Mouse (Mus musculus) urinary bladder, postnatal 25 days (tissue): ENCODE measurements around the gene H1foo.

ENCODE experiments used
- DNase-seq: peaks from one replicate; pipeline ENCODE4 v3.0.0; 2022; ENCODE audit warnings: low spot score

The H1foo gene

DNA sequence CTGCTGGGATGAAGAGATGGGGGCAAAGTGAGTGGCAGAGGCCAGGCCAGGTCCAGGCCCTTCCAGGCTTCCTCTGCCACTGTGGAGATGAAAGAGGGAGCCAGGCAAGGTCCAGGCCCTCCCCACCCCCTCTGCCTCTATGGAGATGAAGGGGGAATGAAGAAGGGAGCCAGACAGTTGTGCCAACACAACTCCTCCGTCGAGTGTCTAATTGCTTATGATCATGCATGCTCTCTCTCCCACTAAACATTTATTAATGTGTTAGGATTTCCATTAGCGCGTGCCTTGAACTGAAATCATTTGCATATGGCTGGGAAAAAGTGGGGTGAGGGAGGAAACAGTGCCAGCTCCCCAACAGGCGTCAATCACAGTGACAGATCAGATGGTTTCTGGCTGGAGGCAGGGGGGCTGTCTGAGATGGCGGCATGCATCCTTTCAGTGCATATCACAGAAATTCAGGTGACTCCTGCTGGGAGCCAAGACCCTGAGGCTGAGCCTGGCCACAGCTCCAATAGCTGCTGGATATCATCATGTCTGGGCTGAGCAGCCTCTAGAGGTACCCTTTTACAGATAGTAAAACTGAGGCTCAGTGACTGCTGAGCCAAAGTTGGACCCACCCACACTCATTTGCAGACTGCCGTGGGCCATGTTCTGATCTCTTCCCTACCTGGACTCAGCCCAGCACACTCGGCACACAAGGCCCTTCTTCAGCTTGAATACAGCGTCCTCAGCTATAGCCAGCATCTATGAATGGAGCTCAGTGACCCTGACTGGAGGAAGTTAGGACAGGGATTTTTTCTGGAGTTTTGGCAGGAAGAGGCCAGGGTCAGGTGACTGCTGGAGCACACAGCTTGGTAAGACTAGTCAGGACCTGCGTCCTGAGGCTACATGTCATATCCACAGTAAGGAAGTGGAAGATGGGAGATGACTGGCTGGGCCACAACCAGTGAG lies 17.2 kb upstream of the H1foo start:
- no peak for DNase-seq

DNA sequence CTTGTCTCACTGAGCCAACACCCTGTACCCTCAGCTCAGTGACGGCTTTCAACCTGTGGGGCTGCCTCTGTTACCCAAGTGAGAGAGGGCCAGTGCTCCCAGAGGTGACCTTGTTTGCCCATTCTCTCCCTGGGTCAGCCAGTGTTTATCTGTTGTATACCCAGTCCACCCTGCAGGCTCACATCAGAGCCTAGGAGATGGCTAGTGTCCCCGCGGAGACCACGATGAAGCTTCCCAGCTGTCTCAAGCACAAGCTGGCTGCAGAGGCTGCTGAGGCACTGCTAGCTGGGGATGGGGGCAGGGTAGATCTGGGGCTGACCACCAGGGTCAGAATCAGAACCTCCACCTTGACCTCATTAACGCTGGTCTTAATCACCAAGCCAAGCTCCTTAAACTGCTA lies 14.7 kb upstream of the H1foo start:
- DNase-seq = no peak

DNA sequence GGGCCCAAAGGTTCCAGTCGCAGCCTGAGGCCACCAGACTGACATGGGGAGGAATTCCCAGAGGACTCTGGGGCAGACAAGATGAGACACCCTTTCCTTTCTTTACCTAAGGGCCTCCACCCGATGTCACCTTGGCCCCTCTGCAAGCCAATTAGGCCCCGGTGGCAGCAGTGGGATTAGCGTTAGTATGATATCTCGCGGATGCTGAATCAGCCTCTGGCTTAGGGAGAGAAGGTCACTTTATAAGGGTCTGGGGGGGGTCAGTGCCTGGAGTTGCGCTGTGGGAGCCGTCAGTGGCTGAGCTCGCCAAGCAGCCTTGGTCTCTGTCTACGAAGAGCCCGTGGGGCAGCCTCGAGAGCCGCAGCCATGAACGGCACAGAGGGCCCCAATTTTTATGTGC lies 13.1 kb upstream of the H1foo start, which contains the start of gene Rho:
Rho (plus strand) TSS at position 110 of the 400 bp plus-strand sequence.
- no peak for DNase-seq

DNA sequence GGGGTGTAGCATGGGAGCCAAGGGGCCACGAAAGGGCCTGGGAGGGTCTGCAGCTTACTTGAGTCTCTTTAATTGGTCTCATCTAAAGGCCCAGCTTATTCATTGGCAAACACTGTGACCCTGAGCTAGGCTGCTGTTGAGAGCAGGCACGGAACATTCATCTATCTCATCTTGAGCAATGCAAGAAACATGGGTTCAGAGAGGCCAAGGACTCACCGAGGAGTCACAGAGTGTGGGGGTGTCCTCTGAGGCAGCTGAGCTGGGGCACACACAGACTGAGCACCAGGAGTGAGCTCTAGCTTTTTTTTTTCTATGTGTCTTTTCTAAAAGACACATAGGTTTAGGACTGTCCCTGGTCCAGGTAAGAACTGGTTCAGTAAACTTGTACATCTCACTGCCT lies 12.3 kb upstream of the H1foo start:
- DNase-seq = no peak

DNA sequence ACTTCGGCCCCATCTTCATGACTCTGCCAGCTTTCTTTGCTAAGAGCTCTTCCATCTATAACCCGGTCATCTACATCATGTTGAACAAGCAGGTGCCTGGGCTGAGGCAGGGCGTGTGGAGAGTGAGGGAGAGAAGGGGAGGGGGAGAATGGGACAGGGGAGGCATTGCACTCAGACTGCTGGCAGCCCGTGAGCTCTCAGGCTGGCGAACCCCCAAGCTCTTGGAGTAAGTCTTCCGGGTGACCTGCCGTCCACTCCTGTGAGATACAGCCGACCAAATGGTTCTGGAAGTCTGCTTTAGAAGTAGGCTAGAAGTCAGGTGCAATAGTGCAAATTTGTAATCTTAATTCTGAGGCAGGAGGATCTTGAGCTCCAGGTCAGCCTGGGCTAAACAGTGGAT lies 9.2 kb upstream of the H1foo start:
- DNase-seq = no peak

DNA sequence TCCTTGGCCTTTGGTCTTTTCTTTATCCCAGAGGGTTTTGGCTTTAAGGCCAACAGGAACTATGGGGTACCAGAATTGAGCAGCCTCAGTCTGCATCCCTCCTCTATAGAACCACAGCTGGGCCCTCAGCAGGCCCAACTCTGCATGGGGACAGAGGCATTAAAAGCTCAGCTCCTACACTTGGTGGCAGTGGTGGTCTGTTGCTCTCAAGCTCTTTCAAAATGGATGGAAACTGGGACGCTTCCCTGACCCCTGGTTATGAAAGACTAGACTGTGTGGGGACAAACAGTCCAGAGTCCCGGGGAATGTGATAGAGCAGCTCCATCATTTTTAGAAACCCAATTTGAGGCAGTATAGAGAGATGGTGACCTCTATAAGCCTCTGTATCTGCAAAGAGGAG lies 6.7 kb upstream of the H1foo start:
- no peak for DNase-seq

DNA sequence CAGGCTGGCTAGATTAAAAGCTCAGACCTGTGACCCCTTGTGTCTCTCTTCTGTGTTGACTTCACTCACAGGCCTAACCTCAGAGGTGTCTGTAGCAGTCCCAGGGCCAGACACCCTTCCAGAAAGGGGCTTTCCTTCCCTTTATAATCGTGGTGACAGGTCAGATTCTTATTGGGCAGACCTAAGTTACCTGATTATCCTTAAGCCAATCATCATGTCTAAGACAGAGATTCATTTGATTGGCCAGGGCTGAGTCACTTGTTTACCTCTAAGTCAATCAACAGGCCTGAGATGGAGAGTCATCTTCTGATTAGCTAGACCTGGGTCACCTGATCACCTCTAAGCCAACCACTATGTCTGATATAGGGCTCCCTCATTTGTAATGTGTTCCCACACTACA lies 5.9 kb upstream of the H1foo start:
- DNase-seq = no peak

DNA sequence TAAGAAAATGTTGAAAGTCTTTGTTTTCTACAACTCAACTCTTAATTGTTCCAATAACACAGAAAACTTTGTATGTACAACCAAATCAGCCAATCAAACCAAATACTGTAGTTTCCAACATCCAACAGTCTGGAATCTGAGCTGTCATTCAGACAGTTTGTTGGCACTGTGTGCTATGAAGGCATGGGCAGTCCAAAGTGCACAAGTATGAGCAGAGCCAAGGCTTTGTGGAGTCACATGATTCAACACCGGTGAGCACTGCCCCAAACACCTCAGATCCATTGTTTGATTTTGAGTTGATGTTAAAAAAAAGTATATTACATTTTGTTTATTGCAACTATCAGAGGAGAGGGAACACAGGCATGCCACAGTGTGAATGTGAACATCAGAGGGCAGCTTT lies 4.1 kb upstream of the H1foo start:
- DNase-seq = no peak

DNA sequence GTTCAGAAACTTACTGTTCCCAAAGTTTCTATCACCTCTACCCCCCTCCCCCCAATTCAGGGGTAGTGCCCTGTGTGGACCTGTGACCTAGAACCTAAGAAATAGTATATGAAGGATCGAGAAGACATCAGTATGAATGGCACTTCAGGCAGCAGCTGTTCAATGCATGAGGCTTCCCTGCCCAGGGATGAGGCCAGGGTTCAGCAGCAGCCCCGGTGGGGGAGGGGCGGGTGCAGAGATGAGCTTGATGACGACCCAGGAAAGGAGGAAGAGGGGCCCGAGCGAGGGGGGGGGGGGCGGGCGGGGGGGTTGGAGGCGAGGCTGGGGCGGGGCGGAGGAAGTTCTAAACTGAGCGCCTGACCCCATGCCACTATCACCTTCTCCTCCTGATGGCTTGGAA lies 3.6 kb upstream of the H1foo start:
- DNase-seq = no peak

DNA sequence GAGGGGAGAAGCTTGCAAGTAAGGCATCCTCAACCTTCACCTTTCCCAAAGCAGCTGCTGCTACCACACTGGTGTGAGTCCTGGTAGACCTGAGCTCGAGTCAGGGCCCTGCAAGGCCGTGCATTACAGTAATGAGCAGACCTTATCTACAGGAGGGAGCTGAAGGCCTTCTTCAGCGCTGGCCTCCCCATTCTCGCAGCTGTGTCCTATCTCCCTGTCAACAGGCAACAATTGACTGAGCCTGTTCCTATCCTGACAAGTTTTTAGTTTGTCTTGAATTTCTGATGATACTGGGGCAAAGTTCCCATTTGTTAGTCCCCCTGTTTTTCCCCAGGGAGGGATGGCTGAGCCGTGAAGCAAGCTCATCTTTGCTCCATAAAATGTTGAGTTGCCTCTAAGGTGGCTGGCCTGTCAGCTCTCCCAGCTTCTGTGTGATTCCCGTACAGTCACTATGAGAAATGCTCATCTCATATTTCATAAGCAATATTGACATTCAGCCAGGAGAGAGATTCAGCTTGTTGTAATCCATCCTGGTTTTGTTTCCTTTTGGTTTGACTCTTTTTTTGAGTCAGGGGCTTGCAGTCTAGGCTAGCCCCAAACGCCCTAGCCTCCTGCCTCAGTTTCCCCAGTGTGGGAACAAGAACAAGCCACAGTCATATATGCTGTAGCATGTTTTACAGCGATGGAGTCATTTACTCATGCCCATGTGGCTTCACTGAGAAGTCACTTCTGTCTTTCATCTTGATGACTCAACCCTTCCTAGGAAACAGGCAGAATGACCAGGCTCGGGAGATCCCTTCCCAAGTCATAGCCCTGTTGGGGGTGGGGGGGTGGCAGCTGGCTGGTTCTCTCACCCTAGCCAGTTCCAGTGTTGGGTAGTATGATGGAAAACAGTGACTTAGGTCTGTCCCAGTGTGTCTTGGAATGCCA lies 975 bp upstream of the H1foo start:
- DNase-seq = no peak

DNA sequence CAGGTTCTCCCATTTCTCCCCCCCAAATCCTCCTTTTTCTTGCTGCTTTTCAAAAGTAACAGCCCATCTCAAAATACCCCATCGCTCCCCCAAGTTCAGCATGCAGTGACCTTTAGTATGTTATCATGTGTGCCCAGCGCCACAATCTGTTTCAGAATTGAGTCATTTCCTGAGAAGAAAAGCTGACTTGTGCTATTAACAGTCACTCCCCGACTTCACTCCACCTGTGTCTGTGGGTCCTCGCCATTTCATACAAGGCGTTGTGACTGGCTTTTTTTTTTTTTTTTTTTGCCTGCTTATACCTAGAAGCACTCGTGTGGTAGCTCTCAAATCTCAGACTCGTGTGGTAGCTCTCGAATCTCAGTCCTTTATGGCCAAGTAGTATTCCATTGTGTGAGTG lies 895 bp downstream of the H1foo start:
- no peak for DNase-seq

DNA sequence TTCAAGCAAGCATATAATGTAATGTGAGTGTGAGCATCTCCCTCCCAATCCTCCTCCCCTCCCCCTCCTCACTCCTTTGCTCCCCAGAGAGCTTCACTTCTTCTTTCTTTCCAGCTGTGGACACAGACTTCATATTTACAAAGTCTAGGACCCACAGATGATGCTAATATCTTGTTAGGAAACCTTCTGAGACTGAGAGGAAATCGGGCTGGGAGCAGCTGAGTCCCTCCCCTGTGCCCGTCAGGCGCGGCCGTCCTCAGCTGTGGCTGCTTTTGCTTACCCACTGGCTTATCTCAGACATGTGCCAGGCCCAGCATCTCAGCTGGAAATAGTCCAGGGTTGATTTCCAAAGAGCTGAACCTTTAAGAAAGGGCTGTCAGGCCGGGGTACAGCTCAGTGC lies 1.7 kb downstream of the H1foo start:
- DNase-seq = no peak

DNA sequence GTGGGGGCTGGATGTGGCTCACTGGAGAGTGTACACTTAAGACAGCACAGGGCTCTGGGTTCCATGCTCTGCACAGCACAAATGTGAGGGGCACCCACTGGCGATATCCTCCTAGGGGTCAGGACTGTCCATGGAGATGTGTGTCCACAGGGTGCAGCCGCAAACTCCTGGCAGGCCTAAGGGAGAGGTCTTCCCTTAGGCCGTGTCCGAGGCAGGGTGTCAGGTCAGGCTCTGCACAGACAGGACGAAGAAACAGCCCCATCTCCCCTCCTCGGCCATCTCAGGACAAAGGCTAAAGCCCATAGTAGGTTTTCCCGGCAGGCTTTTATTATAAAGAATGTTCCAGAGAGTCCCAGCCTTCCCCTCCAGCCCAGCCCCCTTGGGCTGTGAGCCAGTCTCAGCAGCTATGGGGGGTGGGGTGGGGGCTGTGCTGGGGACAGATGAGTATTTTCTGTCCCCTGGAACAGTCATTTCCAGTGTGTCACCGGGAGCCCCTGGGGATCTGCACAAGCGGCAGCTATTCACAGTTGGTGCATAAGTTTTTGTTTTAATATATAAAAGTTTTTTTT lies 9.9 kb downstream of the H1foo start:
- no peak for DNase-seq

DNA sequence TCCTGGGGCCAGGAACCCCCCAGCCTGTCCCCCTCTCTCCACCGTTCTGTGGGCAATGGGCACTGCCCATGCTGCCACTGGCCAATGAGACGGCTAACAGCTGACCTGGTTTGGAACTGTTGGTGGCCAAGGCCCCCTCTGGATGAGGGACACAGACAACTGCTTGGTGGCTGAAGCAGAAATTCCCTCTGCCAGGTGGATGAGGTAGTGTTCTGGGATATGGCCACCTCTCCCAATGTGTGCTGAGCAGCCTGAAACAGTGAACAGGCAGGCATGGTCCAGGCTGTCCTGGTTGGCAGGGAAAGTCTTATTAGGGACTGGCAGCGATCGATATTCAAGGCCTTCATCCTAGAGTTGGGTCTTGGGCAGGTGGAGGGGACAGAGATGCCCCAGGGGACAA lies 10.4 kb downstream of the H1foo start:
- no peak for DNase-seq

DNA sequence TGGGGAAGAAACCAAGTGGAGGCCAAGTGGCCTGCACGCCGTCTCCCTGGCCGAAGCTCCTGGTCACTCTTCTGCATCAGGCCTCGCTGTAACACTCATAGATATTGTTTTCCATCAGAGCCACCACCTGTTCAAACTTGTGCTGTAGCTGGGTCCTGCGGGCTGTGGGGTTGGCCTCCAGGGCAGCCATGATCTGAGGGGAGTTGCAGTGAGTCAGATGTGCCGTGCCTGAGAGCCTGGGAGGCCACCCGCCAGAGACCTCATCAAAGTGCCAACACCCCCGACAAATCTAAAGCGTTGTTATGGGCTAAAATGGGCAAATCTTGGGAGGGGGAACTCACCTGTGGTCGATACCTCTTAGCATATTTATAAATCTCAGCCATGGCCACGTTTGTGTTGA lies 10.9 kb downstream of the H1foo start:
- DNase-seq = no peak

DNA sequence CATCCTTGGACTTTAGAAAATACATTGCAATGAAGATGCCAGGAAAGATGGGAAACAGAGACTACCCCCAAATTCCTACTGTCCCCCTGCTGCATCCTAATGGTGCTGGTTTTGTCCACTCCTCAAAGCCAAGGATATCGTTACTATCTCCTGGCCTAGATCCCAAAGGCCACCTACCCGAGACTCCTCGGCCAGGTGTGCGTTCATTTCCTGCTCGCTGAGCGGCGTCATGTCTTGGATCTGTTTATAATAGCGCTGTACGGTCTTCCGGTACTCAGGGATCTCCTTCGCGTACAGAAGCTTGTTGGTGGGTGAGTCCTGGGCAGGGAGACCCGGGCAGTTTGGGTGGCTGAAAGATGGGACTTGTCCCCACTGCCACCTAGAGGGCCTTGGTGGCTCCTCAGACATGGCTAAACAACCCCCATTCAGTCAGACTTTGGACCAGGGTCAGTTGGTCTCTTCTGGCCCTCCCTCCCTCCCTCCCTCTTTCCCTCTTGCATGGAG lies 11.7 kb downstream of the H1foo start:
- no peak for DNase-seq

DNA sequence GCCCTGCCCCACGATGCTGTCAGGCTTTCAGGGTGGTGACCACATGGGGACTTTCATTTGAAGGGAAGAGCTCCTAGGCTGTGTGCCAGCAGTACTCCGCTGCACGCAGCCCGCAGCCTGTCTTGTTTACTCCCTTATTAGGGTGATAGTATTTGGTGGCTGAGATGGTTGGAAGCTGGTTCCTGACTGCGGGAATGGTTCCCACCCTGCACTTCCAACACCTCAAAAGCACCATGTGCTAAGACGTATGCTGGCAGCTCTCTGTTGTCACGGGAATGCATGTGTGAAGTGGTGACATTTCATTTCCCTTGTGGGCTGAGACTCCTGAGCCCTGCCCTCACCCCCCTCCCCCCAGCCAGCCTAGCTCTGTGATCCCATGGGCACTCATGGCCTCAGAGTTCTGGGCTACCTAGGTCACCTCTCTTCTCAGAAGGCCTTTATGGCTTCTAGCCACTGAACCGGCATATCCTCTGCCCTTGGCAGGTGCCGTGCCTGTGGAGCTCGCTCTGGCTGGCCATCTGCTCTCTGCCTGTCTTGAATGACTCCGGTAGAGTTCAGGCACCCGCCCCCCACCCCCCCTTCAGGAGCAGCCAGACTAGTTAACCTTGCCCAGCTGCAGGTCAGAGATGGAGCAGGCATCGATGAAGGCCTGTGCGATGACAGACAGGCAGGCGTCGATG lies 12.3 kb downstream of the H1foo start:
- DNase-seq = no peak

DNA sequence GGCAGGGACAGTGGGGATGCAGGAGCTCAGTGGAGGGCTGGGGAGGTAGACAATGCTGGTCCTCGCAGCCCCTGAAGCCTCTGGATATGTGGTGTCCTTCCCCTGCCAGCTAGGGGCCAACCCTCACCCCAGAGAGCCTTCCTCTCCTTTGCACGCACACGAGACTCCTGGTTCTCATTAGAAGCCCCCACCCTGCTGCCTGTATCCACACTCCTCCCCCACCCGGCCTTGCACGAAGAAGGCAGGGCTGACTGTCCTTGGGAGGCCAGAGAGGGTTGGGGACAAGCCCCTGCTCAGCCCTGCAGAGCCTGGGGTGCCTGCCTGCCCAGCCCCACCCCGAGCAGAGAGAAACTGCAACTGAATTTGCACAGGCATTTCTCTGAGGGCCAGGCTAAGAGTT lies 12.9 kb downstream of the H1foo start:
- DNase-seq = no peak

DNA sequence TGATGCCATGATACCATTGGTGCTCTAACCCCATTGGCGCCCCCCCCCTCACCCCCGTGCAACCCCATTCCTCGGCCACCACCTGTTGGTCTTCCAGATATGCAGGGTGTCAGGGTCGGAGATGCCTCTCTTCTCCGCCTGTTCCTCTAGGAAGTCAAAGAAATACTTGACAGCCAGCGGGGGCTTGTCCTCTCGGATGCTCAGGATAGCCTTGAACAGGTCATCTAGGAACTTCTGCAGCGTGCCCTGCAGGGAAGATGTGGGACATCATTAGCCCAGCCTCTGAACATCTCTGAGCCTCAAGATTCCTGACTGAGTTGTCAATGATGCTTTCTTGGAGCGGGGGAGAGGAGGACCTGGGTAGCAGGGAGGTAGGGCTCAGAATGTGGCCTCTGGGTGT lies 13.7 kb downstream of the H1foo start:
- no peak for DNase-seq

DNA sequence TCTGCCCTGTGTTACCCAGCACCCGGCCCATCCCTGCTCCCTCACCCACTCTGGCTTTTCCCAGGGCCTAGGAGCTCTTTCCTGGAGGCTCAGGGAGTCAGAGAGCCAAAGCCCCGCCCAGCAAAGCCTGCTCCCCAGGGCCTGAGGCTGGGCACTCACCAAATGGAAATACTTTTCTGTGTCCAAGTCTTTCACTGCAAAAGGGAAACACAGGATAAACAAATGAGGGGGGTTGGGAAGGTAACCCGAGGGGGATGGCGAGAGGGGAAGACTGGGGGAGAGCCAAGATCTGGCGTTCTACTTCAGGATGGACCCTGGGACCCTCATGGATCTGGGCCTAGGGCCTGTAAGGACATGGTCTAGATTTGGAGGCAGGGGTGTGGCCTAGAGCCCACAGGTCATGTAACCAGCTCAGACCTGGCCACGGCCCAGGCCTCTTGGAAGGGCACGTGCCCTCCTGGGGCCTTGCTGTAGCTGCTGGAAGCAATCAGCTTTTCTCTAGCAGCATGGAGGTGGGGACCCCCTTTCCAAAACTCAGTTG lies 14.5 kb downstream of the H1foo start:
- DNase-seq = peak; percentile 47

DNA sequence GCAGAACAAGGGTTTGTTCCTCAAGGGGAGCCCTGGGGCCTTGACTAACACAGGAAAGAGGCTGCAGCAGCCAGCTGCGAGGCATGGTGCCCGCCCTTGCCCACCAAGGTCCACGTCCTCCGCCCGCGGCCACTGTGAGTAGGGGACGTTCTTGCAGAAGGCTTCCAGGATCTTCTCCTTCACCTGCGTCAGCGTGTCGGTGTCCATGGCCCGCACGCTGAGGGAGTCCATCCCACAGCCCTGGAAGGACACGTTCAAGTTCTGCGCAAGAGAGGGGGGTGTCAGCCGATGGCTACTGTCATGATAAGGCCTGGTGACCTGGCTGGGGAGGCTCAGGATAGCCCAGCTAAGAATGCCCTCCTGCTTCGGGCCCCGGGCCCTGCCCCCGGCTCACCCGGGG lies 15.6 kb downstream of the H1foo start:
- DNase-seq = no peak

DNA sequence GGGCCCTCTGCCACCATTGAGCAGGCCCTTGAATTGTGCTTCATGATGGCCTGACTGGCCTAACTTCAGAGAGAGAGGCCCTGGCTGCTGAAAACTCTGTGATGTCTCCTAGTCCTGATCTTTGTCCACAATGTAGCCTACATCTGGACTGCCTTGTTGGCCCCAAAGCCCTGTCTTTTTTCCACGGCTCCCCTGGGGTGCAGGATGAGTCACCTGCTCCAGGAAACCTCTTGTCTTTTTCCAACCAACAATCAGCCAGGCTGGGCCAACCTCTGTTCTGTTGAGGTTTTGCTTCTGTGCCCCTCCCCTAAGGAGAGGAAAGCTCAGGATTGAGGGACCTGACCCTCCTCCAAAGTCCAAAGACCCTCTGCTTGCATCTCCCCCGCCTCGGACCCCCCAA lies 17.0 kb downstream of the H1foo start:
- no peak for DNase-seq
